12 mouse cellular contexts compared by ENCODE assay signal in the genomic region with DNA sequence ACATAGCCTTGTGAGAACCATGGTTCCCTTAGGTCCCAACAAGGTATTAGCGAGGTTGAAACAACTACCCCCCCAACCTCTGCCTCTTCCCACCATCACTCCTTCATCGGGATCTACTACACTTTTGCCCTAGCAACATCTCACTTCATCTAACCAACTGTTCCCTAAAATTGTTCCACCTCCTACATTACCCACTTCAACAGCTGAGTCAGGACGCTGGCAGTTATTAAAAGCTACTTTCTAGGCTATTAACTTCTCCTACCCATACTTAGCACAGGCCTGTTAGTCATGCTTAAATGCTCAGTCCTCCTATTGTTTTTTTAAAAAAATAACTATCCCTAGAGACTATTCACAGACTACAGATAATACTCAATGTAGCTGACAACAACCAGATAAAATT.
"Had no signal": no experiment of that assay in that cellular context is flagged by ENCODE, and none has a peak within 500 bp of the region (broad histone marks: within the 10 kb centered on the region; RNA-seq: fewer than 3 reads in every experiment).

No protein-coding gene starts in this region.

- DNase-seq: retina, postnatal 1 day; right cerebral cortex, adult 18-20 months; right cerebral cortex, postnatal 14 days; right cerebral cortex, postnatal 25 days; right cerebral cortex, postnatal 4 days; spleen, adult 18-20 months; thymus, adult 18-20 months; thymus, adult 2 months; thymus, postnatal 14 days; thymus, postnatal 25 days; thymus, postnatal 36 days; thymus, postnatal 4 days had no signal
